Mouse (Mus musculus): ENCODE results near the gene Gm16253. TPM values are rescaled to one million over a fixed set of nuclear protein-coding genes. Genes with fewer than 3 reads are reported as not detected.

Gm16253 gene
- total RNA-seq, 2 experiments from 2014 or later = 1.1 TPM; not detected in 1

DNA sequence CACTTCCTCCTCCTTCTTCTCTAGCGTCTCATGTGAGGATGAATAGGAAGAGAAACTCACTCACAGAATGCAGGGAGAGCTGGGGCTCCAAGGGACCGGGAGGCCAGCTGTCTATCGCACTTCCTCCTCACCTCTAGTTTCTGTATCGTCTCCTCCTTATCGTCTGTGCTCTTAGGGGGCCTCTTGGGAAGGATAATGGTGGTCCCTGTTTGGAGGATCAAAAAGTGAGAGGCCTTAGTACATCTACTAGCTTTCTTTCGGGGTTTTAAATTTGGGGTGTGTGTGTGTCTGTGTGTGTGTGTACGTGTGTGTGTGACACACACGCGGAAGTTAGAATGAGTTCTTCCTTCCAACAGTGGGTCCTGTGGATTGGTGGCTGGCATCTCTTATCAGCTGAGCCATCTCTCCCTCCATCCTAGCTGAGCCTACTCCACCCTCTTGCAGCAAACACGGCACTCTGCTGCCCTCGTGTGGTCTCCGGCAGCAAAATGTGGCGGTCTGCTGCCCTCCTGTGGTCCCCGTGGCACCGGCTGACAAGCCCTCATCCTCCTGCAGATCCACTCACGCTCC is 3.2 kb downstream of the Gm16253 start:
- Histone ChIP-seq H3K4me3 (peak overlapping the region; percentile 51), H3K27ac (peak overlapping the region; percentile 99)
- no peak for TF ChIP-seq CTCF (IDR thresholded peaks at IDR 0.05)
- peak; percentile 93 for DNase-seq
- intact Hi-C loops (cut with DNase I) = loop anchor here (1.0 to 2.0 kb wide), 3 partner anchors 29 to 59 kb away; no protein-coding TSS in a partner anchor

DNA sequence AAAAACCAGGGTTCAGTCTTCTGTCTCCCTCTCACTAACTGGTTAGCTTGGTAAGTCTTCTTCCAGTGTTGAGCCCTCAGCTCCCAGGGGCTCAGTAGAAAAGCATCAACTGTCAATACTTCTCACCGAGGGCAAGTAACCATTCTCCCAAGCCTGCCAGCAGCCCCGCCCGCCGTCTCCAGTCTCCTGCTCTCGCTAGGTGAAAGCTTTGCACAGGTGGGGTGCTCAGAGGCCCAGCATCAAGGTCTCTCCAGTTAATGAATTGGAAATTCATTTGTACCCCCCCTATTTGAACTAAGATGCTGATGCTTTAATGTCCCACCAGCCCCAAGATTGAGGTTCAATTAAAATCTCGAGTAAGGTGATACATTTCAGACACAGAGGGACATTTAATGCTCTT is 4.4 kb downstream of the Gm16253 start:
- intact Hi-C loops (cut with DNase I) = loop anchor here (2.0 kb wide), 1 partner anchor 58 kb away; no protein-coding TSS in a partner anchor
- Histone ChIP-seq H3K4me3 (no peak overlapping the region), H3K27ac (no peak overlapping the region)
- no peak for DNase-seq
- TF ChIP-seq CTCF (IDR thresholded peaks at IDR 0.05) = no peak

DNA sequence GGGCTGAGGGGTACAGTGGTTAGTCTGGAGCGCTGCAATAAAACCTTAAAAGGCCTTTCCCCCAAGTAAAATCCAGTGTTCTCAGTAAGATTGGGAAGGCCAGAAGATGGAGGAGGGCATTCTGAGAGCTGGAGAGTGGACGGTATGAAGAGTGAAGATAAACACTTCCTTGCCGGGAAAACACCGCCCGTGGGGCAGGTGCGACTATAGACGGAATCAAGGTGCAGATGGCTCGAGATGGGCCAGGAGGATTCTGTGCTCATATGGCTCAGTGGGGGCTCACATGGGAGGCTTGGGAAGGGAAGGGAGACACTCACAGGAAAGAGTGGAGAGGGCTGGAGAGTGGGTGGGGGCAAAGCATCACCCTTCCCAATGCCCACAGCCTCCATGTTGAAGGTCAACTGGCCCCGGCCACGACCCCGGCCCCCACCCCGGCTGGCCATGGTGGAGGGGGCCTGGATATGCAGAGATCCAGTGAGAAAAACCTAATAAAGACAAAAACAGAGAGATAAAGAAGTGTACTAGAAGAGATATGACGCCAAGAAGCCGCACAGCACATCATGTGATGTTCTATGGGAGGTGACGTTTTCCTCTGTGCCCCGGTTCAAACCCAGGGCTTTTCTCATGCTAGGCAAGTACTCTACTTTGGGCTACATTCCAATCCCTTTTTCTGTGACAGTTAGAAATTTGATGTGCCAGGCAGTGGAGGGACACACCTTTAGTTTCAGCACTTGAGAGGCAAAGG is 5.2 kb downstream of the Gm16253 start:
- TF ChIP-seq CTCF (IDR thresholded peaks at IDR 0.05) = no peak
- DNase-seq = no peak
- Histone ChIP-seq H3K4me3 (no peak overlapping the region), H3K27ac (no peak overlapping the region)
- intact Hi-C loops (cut with DNase I) = loop anchor here (2.0 kb wide), 1 partner anchor 57 kb away; no protein-coding TSS in a partner anchor

DNA sequence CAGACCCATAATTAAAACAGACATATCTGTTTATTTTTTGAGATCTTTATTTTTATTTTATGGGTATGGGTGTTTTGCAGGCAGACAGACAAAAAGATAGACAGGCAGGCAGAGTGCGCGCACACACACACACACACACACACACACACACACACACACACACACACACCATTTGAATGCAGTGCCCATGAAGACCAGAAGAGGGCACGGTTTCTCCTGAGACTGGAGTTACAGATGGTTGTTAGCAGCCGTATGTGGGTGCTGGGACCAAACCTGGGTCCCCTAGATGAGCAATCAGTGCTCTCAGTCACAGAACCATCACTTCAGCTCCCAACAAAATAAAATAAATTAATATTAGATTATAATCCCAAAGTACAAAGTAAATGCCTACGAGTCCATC is 6.6 kb downstream of the Gm16253 start:
- DNase-seq = no peak
- H3K27ac ChIP-seq = no peak overlapping the region
- intact Hi-C loops (cut with DNase I) = no loop called here
- no peak for TF ChIP-seq CTCF (IDR thresholded peaks at IDR 0.05)
- no peak overlapping the region for H3K4me3 ChIP-seq

DNA sequence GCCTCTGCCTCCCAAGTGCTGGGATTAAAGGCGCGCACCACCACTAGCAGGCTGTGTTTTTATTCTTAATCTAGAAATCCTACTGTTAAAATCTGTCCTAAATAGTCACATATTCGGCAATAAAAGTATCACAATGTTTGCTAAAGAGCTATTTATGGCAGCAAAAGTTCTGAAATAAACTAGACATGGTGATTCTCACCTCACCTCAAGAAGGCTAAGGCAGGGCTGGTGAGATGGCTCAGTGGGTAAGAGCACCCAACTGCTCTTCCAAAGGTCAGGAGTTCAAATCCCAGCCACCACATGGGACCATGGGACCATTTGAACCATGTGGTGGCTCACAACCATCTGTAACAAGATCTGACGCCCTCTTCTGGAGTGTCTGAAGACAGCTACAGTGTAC is 13.9 kb downstream of the Gm16253 start:
- intact Hi-C loops (cut with DNase I) = no loop called here
- H3K4me3 ChIP-seq = no peak overlapping the region
- no peak for DNase-seq
- H3K27ac ChIP-seq = no peak overlapping the region
- TF ChIP-seq CTCF (IDR thresholded peaks at IDR 0.05) = no peak

DNA sequence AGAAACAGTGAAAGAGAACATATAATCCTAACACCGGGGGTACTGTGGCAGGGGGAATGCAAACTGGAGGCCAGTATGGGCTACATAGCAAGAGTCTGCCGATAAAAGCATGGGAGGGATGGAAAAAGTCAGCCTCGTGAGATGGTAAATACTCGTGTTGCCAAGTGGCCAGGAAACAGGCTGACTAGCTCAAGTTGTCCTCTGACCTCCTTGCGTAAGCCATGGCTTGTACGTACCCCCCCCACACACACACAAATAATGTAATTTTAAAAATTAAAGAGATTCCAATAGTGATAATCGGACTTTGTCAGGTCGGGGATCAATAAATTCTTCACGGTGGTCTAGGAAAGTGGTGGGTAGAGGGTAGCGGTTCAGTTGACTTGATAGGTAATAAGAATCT is 16.6 kb downstream of the Gm16253 start:
- intact Hi-C loops (cut with DNase I) = no loop called here
- peak; percentile 58 for DNase-seq
- Histone ChIP-seq H3K27ac (peak overlapping the region; percentile 98), H3K4me3 (peak overlapping the region; percentile 95)
- TF ChIP-seq CTCF (IDR thresholded peaks at IDR 0.05) = no peak

DNA sequence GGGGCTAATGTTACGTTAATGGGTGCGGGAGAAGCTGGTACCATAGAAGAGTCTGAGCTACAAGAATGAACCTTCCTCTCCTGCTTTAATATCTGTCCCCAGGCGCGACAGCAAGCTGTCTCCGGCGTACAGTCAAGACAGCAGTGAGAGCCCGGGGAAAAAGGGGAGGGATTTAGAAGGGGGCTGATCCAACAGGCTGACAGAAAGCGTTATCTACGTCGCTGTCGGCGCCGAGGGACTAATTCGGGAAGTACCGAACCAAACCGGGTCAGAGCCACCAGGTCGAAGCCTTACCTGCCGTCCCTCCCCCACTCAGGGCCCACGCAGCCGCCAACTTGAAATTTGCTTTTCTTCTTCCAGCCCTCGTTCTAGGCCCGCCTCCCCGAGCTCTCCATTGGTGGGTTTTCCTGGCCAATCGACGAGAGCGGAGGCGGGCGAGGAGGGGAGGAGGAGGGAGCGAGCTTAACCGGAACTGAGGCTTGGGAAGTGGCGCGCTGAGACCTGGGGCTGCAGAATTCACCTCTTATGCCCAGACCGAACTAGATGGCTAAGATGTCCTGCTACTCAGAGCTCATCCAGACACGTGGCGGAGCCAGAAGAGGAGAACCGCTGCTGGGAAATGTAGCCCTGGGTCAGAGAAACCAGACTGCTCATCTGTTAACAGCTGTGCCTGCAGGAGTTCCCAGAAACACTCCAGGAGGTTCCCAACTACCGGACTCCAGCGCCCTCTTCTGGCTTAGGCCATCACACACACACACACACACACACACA is 17.2 kb downstream of the Gm16253 start, which contains the start of gene Polr3gl:
Gene Polr3gl, minus strand, starts transcription at position 392 of the 771 bp plus-strand sequence.
- peak within 1 kb of the TSS; percentile 95 for H3K4me3 ChIP-seq
- intact Hi-C loops (cut with DNase I) = no loop called here
- H3K27ac ChIP-seq = peak within 1 kb of the TSS; percentile 98
- DNase-seq = peak; percentile 96
- TF ChIP-seq CTCF (IDR thresholded peaks at IDR 0.05) = no peak

DNA sequence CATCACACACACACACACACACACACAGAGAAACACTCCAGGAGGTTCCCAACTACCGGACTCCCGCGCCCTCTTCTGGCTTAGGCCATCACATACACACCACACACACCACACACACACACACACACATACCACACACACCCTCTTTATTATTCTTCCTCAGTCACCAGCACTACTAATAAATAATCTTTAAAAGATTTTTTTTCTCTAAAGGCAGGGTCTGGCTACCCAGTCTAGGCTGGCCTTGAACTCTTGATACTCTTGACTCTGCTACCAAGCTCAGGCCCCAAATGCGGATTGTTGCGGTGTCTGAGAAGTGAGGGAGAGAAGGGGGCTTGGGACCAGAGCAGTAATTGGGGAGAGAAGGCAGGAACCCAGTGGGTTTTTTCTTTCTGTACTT is 18.1 kb downstream of the Gm16253 start:
- Histone ChIP-seq H3K4me3 (no peak overlapping the region), H3K27ac (no peak overlapping the region)
- intact Hi-C loops (cut with DNase I) = loop anchor here (5.0 kb wide), 1 partner anchor 48 kb away; no protein-coding TSS in a partner anchor
- DNase-seq = no peak
- TF ChIP-seq CTCF (IDR thresholded peaks at IDR 0.05) = no peak

DNA sequence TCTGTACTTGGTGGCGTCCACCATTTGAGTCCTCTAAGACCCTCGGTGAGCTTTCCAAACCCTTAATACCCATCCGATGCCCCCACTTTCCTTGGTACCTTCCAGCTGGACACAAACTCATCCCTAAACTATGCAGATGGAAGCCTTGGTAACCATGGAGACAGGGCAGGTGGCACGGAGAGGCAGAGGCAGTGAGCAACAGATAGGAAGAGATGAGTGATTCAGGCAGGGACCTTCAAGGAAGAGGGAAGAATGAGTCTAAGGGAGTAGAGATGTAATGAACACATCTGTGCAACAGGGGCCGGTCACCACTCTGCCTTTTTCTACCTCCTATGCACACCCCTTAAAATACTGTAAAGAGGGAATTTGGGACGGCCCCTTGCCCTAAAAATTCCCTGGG is 18.9 kb downstream of the Gm16253 start:
- Histone ChIP-seq H3K4me3 (peak overlapping the region; percentile 75), H3K27ac (peak overlapping the region; percentile 87)
- no peak for DNase-seq
- intact Hi-C loops (cut with DNase I) = loop anchor here (5.0 kb wide), 1 partner anchor 48 kb away; no protein-coding TSS in a partner anchor
- TF ChIP-seq CTCF (IDR thresholded peaks at IDR 0.05) = no peak

DNA sequence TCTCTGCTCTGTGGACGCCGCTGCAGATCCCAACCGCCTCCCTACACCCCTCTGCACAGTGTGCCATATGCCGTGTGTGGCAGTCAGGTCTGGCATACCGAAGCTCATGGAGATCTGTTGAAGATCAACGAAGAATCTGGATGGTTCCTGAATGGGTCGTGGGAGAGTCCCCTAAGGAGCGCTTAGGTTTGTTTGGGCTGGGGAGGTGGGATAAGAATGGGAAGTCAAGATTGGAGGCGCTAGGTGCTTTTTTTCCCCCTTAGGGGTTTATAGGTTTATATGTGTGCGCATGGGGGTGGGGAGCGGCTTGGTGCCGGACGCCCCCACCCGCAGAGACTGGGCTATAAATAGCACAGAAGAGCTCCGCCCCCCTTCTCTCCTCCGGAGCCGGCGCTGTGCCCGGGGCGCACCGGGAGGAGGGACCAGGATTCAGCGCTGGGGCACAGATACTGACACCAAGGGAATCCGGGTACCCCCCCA is 19.5 kb downstream of the Gm16253 start, which contains the start of gene Ankrd34a:
Gene Ankrd34a, plus strand, starts transcription at position 409 of the 480 bp plus-strand sequence.
- peak within 1 kb of the TSS; percentile 75 for H3K4me3 ChIP-seq
- TF ChIP-seq CTCF (IDR thresholded peaks at IDR 0.05) = no peak
- H3K27ac ChIP-seq = peak within 1 kb of the TSS; percentile 87
- intact Hi-C loops (cut with DNase I) = loop anchor here (5.0 kb wide), 1 partner anchor 49 kb away; no protein-coding TSS in a partner anchor
- peak; percentile 80 for DNase-seq

DNA sequence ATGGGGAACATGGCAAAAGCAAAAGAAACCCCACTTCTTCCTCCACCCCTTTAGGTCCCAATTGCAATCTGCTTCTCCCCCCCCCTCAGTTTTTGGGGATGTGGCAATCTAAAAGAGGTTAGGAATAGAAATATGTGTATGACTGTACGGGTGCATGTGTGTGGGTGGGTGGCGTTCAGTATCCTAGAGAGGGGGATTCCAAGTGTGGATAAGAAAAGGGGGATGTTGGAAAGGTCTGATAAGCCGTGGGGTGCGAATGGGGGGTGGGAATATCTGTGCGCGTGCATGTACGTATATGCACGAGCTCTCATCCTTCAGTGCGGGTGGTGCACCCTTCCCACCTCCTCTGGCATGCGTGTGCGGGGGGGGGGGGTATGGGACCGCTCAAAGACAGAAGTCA is 20.1 kb downstream of the Gm16253 start:
- Histone ChIP-seq H3K27ac (peak overlapping the region; percentile 87), H3K4me3 (peak overlapping the region; percentile 75)
- intact Hi-C loops (cut with DNase I) = loop anchor here (5.0 kb wide), 1 partner anchor 50 kb away; no protein-coding TSS in a partner anchor
- DNase-seq = no peak
- no peak for TF ChIP-seq CTCF (IDR thresholded peaks at IDR 0.05)

DNA sequence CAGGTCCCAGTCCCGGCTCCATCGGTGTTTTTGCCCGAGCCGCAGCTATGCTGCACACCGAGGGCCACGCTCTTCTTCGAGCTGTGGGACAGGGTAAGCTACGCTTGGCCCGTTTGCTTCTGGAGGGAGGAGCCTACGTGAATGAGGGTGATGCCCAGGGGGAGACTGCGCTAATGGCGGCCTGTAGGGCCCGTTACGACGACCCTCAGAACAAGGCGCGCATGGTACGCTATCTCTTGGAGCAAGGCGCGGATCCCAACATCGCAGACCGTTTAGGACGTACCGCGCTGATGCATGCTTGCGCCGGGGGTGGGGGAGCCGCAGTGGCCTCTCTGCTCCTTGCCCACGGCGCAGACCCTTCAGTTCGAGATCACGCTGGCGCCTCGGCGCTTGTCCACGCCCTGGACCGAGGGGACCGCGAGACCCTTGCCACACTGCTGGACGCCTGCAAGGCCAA is 20.7 kb downstream of the Gm16253 start:
- no peak for DNase-seq
- intact Hi-C loops (cut with DNase I) = loop anchor here (5.0 kb wide), 1 partner anchor 50 kb away; no protein-coding TSS in a partner anchor
- no peak for TF ChIP-seq CTCF (IDR thresholded peaks at IDR 0.05)
- peak overlapping the region; percentile 75 for H3K4me3 ChIP-seq
- peak overlapping the region; percentile 84 for H3K27ac ChIP-seq

Data from gastrocnemius, adult 2 months (tissue).